Mouse (Mus musculus) liver (tissue): ENCODE results near the gene Odf2l.

Source experiments
- DNase-seq: peaks from one replicate; pipeline ENCODE4 v3.0.0-alpha.2; 2020; ENCODE audit warnings: mixed read lengths

The Odf2l gene

GRCm38 (mm10) chr3:145142925-145143324 is 24.5 kb downstream of the Odf2l start:
- no peak for DNase-seq

- DNase-seq = no peak
Observed at GRCm38 (mm10) chr3:145143856-145144255, 25.5 kb downstream of the Odf2l start.

- DNase-seq = no peak
Observed at GRCm38 (mm10) chr3:145146871-145147270, 28.5 kb downstream of the Odf2l start.

- DNase-seq = no peak
Observed at GRCm38 (mm10) chr3:145147483-145147882, 29.1 kb downstream of the Odf2l start.

GRCm38 (mm10) chr3:145147952-145148351 is 29.6 kb downstream of the Odf2l start:
- no peak for DNase-seq

- DNase-seq = no peak
Observed at GRCm38 (mm10) chr3:145151092-145151491, 32.7 kb downstream of the Odf2l start.

- no peak for DNase-seq
Observed at GRCm38 (mm10) chr3:145151933-145152332, 33.5 kb downstream of the Odf2l start.

GRCm38 (mm10) chr3:145156883-145157282 is 38.5 kb downstream of the Odf2l start:
- DNase-seq = no peak

- DNase-seq = no peak
Observed at GRCm38 (mm10) chr3:145158441-145158840, 40.1 kb downstream of the Odf2l start.

GRCm38 (mm10) chr3:145166741-145167140 is 48.4 kb downstream of the Odf2l start:
- DNase-seq = no peak

GRCm38 (mm10) chr3:145167766-145168165 is 49.4 kb downstream of the Odf2l start:
- DNase-seq = no peak

- DNase-seq = no peak
Observed at GRCm38 (mm10) chr3:145168844-145169696, 50.7 kb downstream of the Odf2l start.

GRCm38 (mm10) chr3:145170028-145170427 is 51.6 kb downstream of the Odf2l start:
- no peak for DNase-seq

- DNase-seq = no peak
Observed at GRCm38 (mm10) chr3:145170604-145171389, 52.4 kb downstream of the Odf2l start.

- DNase-seq = no peak
Observed at GRCm38 (mm10) chr3:145171390-145172060, 53.1 kb downstream of the Odf2l start.

- no peak for DNase-seq
Observed at GRCm38 (mm10) chr3:145184645-145185044, 66.3 kb downstream of the Odf2l start.

- no peak for DNase-seq
Observed at GRCm38 (mm10) chr3:145191972-145192371, 73.6 kb downstream of the Odf2l start.

GRCm38 (mm10) chr3:145195240-145195923 is 77.0 kb downstream of the Odf2l start:
- no peak for DNase-seq

- no peak for DNase-seq
Observed at GRCm38 (mm10) chr3:145198050-145198449, 79.7 kb downstream of the Odf2l start.
